Comparison of ENCODE assay signal across 8 mouse cellular contexts in genomic region chr13:97545971-97546454, GRCm38 (mm10).
A peak's percentile ranks its signal among the peaks of the same experiment; 100 is the strongest.
DNase-seq lines count a peak whose midpoint lies in the region; ATAC-seq and TF ChIP-seq lines count a peak whose summit lies in the region.

No protein-coding gene starts in this region.

- intact Hi-C loops in heart, adult 2 months (cut with DNase I): loop anchor here (5.0 kb wide), 2 partner anchors 249 to 304 kb away; partner anchors contain the start of gene Enc1
- intact Hi-C loops in heart, postnatal 14 days (cut with DNase I): no loop called here

- H3K9ac ChIP-seq in heart, adult 2 months (ENCODE audit: low read depth, low read length): no peak overlapping the region

- no peaks in the 10 kb centered on the region for H3K79me2 ChIP-seq in heart, adult 2 months (replicated peaks; ENCODE audit: control insufficient read depth, insufficient read depth, low read length)

- no peak overlapping the region for H3K4me3 ChIP-seq in heart, adult 2 months

- ATAC-seq in megakaryocyte-erythroid progenitor cell, adult 5-6 weeks (replicated peaks; ENCODE audit: low FRiP score, low TSS enrichment, poor library complexity, severe bottlenecking): no peak

- H3K36me3 ChIP-seq in heart, adult 2 months (ENCODE audit: control insufficient read depth, insufficient read depth, low read length): peaks cover 2% of the 10 kb centered on the region

- no peak for TF ChIP-seq EP300 in heart, adult 2 months (IDR thresholded peaks at IDR 0.05; ENCODE audit: insufficient read depth, low read depth, low read length)

- TF ChIP-seq CTCF in heart, adult 2 months (IDR thresholded peaks at IDR 0.05): no peak

- 73% methylated on average over 9 of the region's 9 CpGs for WGBS in heart, adult 2 months
- 26% methylated on average over 9 of the region's 9 CpGs for WGBS in large intestine, adult 2 months

- H3K27ac ChIP-seq in heart, adult 2 months: peak overlapping the region; percentile 18; the same call in 1 of the 2 replicates

- H3K4me1 ChIP-seq in heart, adult 2 months (ENCODE audit: control insufficient read depth, insufficient read depth, low read length): peaks cover 14% of the 10 kb centered on the region

- DNase-seq in heart, adult 2 months: peak in 1 of 2 experiments; percentile 34
- no peak for DNase-seq in heart, postnatal 14 days
- DNase-seq in 3T3-L1 (ENCODE audit: low read depth, low spot score): peak; percentile 89
- DNase-seq in cerebellum, adult 8-10 months: peak; percentile 64
- peak; percentile 55 for DNase-seq in large intestine, adult 2 months (ENCODE audit: low read depth, low spot score)
- no peak for DNase-seq in gastrocnemius, adult 8-10 months (ENCODE audit: low spot score in 2 of 2)
- no peak for DNase-seq in kidney, postnatal 10 days

- no peak for TF ChIP-seq POLR2A in heart, adult 2 months (IDR thresholded peaks at IDR 0.05; ENCODE audit: insufficient read depth, low read depth, low read length)

- no peaks in the 10 kb centered on the region for H3K27me3 ChIP-seq in heart, adult 2 months (ENCODE audit: control insufficient read depth, insufficient read depth, low read length)

Comparison
In these comparisons a context has a peak if more than half of its experiments do, and no peak if none do; other contexts are left out.
1. DNase-seq: peak in 3T3-L1 (single experiment), cerebellum, adult 8-10 months (single experiment) and large intestine, adult 2 months (single experiment); none in heart, postnatal 14 days (0 of 2), gastrocnemius, adult 8-10 months (0 of 2) and kidney, postnatal 10 days (single experiment).